Mouse (Mus musculus): ENCODE measurements around the gene Itfg2.

DNA sequence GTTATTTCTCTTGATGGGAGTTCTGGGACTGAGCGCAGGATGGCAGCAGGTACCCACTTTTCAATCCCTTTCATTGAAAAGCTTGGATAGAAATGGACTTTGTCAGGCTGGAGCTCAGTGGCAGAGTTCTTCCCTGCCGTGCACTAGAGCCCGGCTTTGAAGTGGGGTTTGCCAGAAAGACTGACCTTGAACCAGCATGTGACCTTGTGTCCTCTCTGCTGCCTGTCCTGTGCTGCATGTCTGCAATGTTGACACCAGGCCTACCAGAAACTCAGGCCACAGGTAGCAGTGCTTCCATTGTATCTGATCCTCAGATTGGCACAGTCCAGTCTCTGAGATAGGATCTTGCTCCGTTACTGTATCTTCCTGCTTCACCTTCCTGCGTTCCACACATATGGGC is 54.7 kb downstream of the Itfg2 start:
- TF ChIP-seq POLR2A (IDR thresholded peaks at IDR 0.05; ENCODE audit: low read depth, low read length): no peak
- TF ChIP-seq MEF2A (IDR thresholded peaks at IDR 0.05; ENCODE audit: borderline replicate concordance, low read depth, low read length): no peak
- TF ChIP-seq USF1 (IDR thresholded peaks at IDR 0.05; ENCODE audit: low read depth, low read length): no peak
- TF ChIP-seq CTCF (conservative IDR thresholded peaks at IDR 0.05 in 1 of 2, IDR thresholded peaks at IDR 0.05 in 1 of 2; ENCODE audit: low read depth in 2 of 2, low read length in 2 of 2): no peak
- no peak for TF ChIP-seq EP300 (IDR thresholded peaks at IDR 0.05; ENCODE audit: low read length)
- no peak for TF ChIP-seq BHLHE40 (IDR thresholded peaks at IDR 0.05; ENCODE audit: low read depth, low read length)
- no peak for TF ChIP-seq NELFE (IDR thresholded peaks at IDR 0.05; ENCODE audit: low read depth, low read length)
